Mouse (Mus musculus) cerebellum, adult 2 months (tissue): ENCODE results near the gene Gm525.
A peak's percentile ranks its signal among the peaks of the same experiment; 100 is the strongest.

Experiments
- CTCF ChIP-seq: fragments of 200-500 bp; IDR thresholded peaks from 2 replicates; pipeline ENCODE4 v1.5.1; 2011; ENCODE audit warnings: low read depth, mild to moderate bottlenecking, control low read depth, low read length, moderate library complexity, borderline replicate concordance; ENCODE audit not compliant: insufficient read depth
- POLR2A ChIP-seq: fragments of 200-500 bp; IDR thresholded peaks from 2 replicates; pipeline ENCODE4 v1.6.1; 2011; ENCODE audit warnings: low read length, control low read depth, borderline replicate concordance; ENCODE audit not compliant: insufficient read depth

DNA sequence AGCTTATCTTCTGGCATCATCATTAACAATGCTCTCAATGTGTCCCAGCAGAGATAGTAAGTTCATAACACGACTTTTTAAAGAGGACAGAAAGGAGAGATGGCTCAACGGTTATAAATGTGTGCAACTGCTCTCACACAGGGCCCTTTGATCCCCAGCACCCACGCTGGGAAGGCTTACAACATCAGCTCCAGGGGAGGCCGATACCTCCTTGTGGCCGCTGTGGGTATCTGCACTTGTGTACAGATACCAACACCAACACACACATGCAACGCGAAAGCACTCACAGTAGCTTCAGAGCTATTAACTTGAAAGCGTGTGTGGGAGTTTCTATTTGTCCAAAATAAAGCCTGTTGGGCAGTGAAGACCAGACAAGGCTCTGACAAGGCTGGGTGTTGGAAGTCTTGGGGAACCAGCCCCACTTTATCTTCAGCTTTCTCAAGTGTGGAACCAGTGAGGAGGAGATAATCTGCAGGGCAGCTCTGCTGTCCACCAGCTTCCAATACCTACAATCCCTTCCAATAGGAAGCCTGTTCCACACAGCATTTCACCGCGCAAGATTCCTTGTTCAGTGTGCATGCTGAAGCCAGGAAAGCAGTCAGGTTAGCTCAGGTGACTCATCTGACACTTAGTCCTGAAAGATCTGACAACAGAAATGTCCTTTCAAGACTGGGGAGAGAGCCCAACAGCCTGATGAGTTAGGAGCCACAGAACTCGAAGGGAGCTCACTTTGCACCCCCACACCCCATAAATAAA is 14.9 kb upstream of the Gm525 start:
- TF ChIP-seq CTCF (peak; percentile 47), POLR2A (no peak)
